Mouse (Mus musculus) heart, embryonic 13.5 days (tissue): ENCODE results near the gene Vmn1r28. TPM values are rescaled to one million over a fixed set of nuclear protein-coding genes. Genes with fewer than 3 reads are reported as not detected.
"Not testable (repeated sequence)": the region's sequence is repeated elsewhere in the genome, so short reads cannot be mapped to it uniquely, and the experiment has no call there.

Experiments used
- ATAC-seq: fragments of 200-750 bp; cut with Nextera tagmentation; 2 replicates; pipeline ENCODE4 v1.8.0; 2017; ENCODE audit warnings: moderate TSS enrichment; ENCODE audit not compliant: insufficient number of reproducible peaks, low FRiP score, low TSS enrichment; ENCODE audit errors: extremely low read depth
- H3K27ac ChIP-seq: fragments of 300-500 bp; sonication (generic); replicated peaks from 2 replicates; pipeline ENCODE4 v1.5.1; 2015; ENCODE audit warnings: moderate library complexity, mild to moderate bottlenecking, inconsistent platforms
- H3K27me3 ChIP-seq: fragments of 300-500 bp; sonication (generic); replicated peaks from 2 replicates; pipeline ENCODE4 v1.6.1; 2015; ENCODE audit warnings: mild to moderate bottlenecking, inconsistent platforms
- H3K36me3 ChIP-seq: fragments of 300-500 bp; sonication (generic); 2 replicates; pipeline ENCODE4 v1.6.1; 2015; ENCODE audit warnings: mild to moderate bottlenecking, inconsistent platforms
- H3K4me1 ChIP-seq: fragments of 300-500 bp; sonication (generic); 2 replicates; pipeline ENCODE4 v1.6.1; 2015; ENCODE audit warnings: inconsistent platforms
- H3K4me2 ChIP-seq: fragments of 300-500 bp; sonication (generic); 2 replicates; pipeline ENCODE4 v1.6.1; 2015; ENCODE audit warnings: inconsistent platforms, mild to moderate bottlenecking, moderate library complexity
- H3K4me3 ChIP-seq: fragments of 300-500 bp; sonication (generic); 2 replicates; pipeline ENCODE4 v1.5.1; 2015; ENCODE audit warnings: moderate library complexity, mild to moderate bottlenecking, inconsistent platforms
- H3K9ac ChIP-seq: fragments of 300-500 bp; sonication (generic); 2 replicates; pipeline ENCODE4 v1.6.1; 2015; ENCODE audit warnings: inconsistent platforms, mild to moderate bottlenecking, moderate library complexity
- H3K9me3 ChIP-seq: fragments of 300-500 bp; sonication (generic); 2 replicates; pipeline ENCODE4 v1.6.1; 2016; ENCODE audit warnings: inconsistent platforms
- WGBS: fragments of 180-500 bp; shearing (Covaris S2); methylation state at CpG from one replicate; pipeline ENCODE4 v1.1.7; 2015; ENCODE audit warnings: mixed read lengths; 5-methylcytosine and 5-hydroxymethylcytosine counted together
- polyA plus RNA-seq: library from polyadenylated mRNA; unstranded; fragments of >200 nt; fragmentation: Nextera tagmentation; extraction: Ambion mirVana; gene quantifications from 2 replicates; pipeline ENCODE4 v1.2.1, GENCODE M21; 2015

Gene Vmn1r28
- polyA plus RNA-seq: not detected in 2 replicates

GRCm38 (mm10) chr6:58261737-58262136 is at the start of gene Vmn1r28:
TSS of gene Vmn1r28 (plus strand) at chr6:58262037.
- Histone ChIP-seq H3K4me3 (no peak within 1 kb of the TSS), H3K9ac (no peak within 1 kb of the TSS), H3K4me2 (no peak within 1 kb of the TSS), H3K36me3 (no peaks in the 10 kb centered on the region), H3K27ac (no peak within 1 kb of the TSS), H3K9me3 (no peaks in the 10 kb centered on the region), H3K27me3 (no peaks in the 10 kb centered on the region), H3K4me1 (no peaks in the 10 kb centered on the region)
- no peak for ATAC-seq
- 74% methylated on average over 1 of the region's 1 CpGs for WGBS

GRCm38 (mm10) chr6:58216119-58216518 is 45.7 kb upstream of the Vmn1r28 start:
- no peak overlapping the region for H3K4me2 ChIP-seq
- H3K4me3 ChIP-seq: no peak overlapping the region
- 63% methylated on average over 2 of the region's 2 CpGs for WGBS
- H3K36me3 ChIP-seq: no peaks in the 10 kb centered on the region
- no peaks in the 10 kb centered on the region for H3K9me3 ChIP-seq
- ATAC-seq: no peak
- H3K4me1 ChIP-seq: no peaks in the 10 kb centered on the region
- H3K27ac ChIP-seq: no peak overlapping the region
- H3K9ac ChIP-seq: no peak overlapping the region
- H3K27me3 ChIP-seq: no peaks in the 10 kb centered on the region

GRCm38 (mm10) chr6:58218721-58219120 is 43.1 kb upstream of the Vmn1r28 start, which contains the start of gene Vmn1r27:
TSS of gene Vmn1r27 (minus strand) at chr6:58218821.
- H3K27ac ChIP-seq: no peak within 1 kb of the TSS
- 65% methylated on average over 2 of the region's 2 CpGs for WGBS
- H3K9ac ChIP-seq: no peak within 1 kb of the TSS
- no peak within 1 kb of the TSS for H3K4me3 ChIP-seq
- H3K27me3 ChIP-seq: no peaks in the 10 kb centered on the region
- no peak within 1 kb of the TSS for H3K4me2 ChIP-seq
- H3K36me3 ChIP-seq: no peaks in the 10 kb centered on the region
- no peaks in the 10 kb centered on the region for H3K9me3 ChIP-seq
- no peaks in the 10 kb centered on the region for H3K4me1 ChIP-seq
- no peak for ATAC-seq

GRCm38 (mm10) chr6:58279661-58280060 is 17.8 kb downstream of the Vmn1r28 start:
- H3K4me3 ChIP-seq, H3K27ac ChIP-seq, H3K4me2 ChIP-seq, H3K9ac ChIP-seq, H3K9me3 ChIP-seq, H3K27me3 ChIP-seq, H3K36me3 ChIP-seq, ATAC-seq, H3K4me1 ChIP-seq: not testable (repeated sequence)
- WGBS: 81% methylated on average over 1 of the region's 1 CpGs

- no peaks in the 10 kb centered on the region for H3K9me3 ChIP-seq
- H3K36me3 ChIP-seq: no peaks in the 10 kb centered on the region
- H3K9ac ChIP-seq: no peak overlapping the region
- H3K4me1 ChIP-seq: no peaks in the 10 kb centered on the region
- H3K27me3 ChIP-seq: no peaks in the 10 kb centered on the region
- ATAC-seq: no peak
- WGBS: 59% methylated on average over 2 of the region's 2 CpGs
- H3K4me3 ChIP-seq: no peak overlapping the region
- H3K27ac ChIP-seq: no peak overlapping the region
- no peak overlapping the region for H3K4me2 ChIP-seq
Measured at GRCm38 (mm10) chr6:58292201-58292600, 30.4 kb downstream of the Vmn1r28 start.

GRCm38 (mm10) chr6:58298511-58298910 is 36.7 kb downstream of the Vmn1r28 start:
- not testable (repeated sequence) for H3K4me3 ChIP-seq, ATAC-seq, H3K4me1 ChIP-seq, H3K36me3 ChIP-seq, H3K9ac ChIP-seq, H3K27me3 ChIP-seq, H3K27ac ChIP-seq, H3K9me3 ChIP-seq, H3K4me2 ChIP-seq
- WGBS: 75% methylated on average over 19 of the region's 19 CpGs

GRCm38 (mm10) chr6:58301249-58301648 is 39.4 kb downstream of the Vmn1r28 start, which contains the start of gene Vmn1r29:
TSS of gene Vmn1r29 (plus strand) at chr6:58301549.
- no peak within 1 kb of the TSS for H3K4me2 ChIP-seq
- H3K27ac ChIP-seq: no peak within 1 kb of the TSS
- no peaks in the 10 kb centered on the region for H3K27me3 ChIP-seq
- no peaks in the 10 kb centered on the region for H3K4me1 ChIP-seq
- no peaks in the 10 kb centered on the region for H3K9me3 ChIP-seq
- no peak within 1 kb of the TSS for H3K9ac ChIP-seq
- H3K36me3 ChIP-seq: no peaks in the 10 kb centered on the region
- ATAC-seq: no peak
- no peak within 1 kb of the TSS for H3K4me3 ChIP-seq

Other genes with a start within 250 kb of the Vmn1r28 start
- gene Vmn1r26, start 246.9 kb upstream of the Vmn1r28 start, polyA plus RNA-seq: not detected in 2 replicates
- gene Vmn1r27, start 43.2 kb upstream of the Vmn1r28 start, polyA plus RNA-seq: not detected in 2 replicates
- not detected in 2 replicates for gene Vmn1r29, start 39.5 kb downstream of the Vmn1r28 start, polyA plus RNA-seq
- not detected in 2 replicates for gene Vmn1r30, start 181.3 kb downstream of the Vmn1r28 start, polyA plus RNA-seq
- gene Vmn1r31, start 213.3 kb downstream of the Vmn1r28 start, polyA plus RNA-seq: not detected in 2 replicates